Mouse (Mus musculus): ENCODE results near the gene Tie1.

The Tie1 gene

GRCm38 (mm10) chr4:118472687-118473086, 17.2 kb downstream of the Tie1 start:
- DNase-seq, result no peak

GRCm38 (mm10) chr4:118471281-118471680, 18.6 kb downstream of the Tie1 start:
- DNase-seq, result no peak

GRCm38 (mm10) chr4:118465697-118466163, 24.1 kb downstream of the Tie1 start:
- no peak for DNase-seq

DNA sequence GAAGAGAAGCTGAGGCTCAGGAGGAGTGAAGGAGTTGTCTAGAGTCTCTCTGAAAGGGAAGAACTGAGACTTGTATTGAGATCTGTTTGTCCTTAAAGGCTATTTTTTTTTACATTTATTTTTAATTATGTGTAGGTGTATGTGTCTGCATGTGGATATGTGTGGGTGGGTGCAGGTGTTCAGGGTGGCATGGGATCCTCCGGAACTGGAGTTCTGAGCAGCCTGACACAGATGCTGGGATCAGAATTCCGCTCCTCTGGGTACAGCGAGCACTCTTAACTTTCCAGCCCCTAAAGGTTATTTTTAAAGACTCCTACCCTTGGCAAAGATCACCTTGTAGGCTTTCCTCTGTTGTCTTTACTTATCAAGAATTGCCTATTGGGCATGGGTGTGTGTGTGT, 24.9 kb downstream of the Tie1 start:
- no peak for DNase-seq

DNA sequence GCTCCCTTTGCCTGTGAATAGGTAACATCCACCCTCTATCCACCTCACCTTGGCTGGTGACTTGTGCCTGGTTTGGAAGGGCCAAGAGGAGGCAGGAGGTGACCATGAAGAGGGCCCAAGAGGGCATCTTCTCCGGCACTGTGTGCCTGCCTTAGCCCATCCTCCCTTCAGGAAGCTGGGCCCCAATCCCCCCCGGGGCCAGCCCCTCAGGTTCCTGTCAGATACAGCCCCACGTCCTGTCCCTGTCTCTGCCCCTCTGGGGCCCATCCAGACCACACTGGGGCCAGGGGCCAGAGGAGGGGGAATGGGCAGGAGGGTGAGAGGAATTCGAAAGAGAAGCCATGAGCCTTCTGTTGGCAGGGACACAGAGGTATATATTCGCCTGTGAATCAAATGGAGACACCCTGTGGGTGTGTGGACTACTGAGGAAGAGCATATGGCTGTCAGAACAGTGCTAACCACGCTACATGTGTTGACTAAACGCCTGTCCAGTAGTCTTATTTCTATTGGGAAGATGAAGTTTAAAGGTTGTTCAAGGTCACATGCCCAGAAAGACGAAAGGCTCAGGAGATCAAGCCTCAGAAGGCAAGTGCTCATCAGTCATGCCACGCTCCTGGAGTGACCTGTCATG, 32.4 kb downstream of the Tie1 start, which contains the start of gene Mpl:
Gene Mpl, minus strand, starts transcription at position 169 of the 631 bp plus-strand sequence.
- DNase-seq, result no peak

- DNase-seq, result peak; percentile 24
Measured at GRCm38 (mm10) chr4:118446415-118447153, 43.3 kb downstream of the Tie1 start.

DNA sequence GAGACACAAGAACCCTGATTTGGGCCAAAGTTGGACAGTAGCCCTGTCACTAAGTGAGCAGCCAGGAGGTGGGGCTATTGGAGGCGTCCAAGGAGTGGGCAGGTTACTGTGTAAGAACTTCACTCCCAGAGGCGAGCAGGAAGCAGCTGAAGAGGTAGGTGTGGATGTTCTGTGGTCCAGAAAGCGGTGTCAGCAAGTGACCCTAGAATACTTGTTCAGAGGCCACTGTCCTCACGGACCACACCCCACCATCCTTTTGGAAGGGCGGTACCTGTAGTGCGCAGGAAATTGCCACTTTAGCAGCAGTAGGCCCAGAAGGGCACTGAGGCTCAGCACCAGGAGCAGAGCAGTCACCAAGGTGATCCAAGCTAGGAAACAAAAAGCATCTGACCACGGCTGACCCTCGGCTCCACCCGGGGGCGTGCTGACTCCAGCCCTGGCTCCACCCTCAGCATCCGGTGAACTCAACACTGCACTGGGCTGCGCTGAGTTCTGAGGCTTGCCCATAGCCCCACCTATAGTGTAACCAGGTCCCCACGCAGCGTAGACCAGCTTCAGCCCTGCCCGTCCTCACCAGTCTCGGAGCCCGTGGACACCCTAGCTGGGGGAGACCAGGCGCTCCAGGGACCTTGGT, 44.0 kb downstream of the Tie1 start:
- DNase-seq, result peak; percentile 26

- DNase-seq, result no peak
Measured at GRCm38 (mm10) chr4:118445088-118445487, 44.8 kb downstream of the Tie1 start.

- DNase-seq, result no peak
Measured at GRCm38 (mm10) chr4:118437829-118438253, 52.0 kb downstream of the Tie1 start.

- peak; percentile 85 for DNase-seq
Measured at GRCm38 (mm10) chr4:118436820-118437603, 52.8 kb downstream of the Tie1 start, which contains the start of gene Cdc20. TSS of gene Cdc20 (minus strand) at chr4:118437352.

DNA sequence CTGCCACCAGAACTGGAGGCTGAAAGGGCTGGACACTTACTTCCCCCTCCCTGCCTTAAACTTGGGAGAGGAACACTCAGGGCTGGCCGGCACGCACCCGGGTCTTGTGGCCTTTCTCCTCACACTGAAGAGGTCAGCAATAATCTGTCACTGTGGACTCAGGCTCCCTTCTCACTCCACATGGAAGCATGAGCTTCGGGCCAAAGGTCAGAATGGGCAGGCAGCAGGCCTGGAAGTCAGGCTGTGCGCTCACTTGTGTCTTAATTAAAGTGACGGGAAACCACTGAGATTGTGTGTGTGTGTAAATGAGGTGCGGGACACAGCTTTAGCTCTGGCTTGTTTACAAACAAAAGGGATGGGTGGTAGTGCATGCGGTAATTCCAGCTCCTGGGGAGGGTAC, 57.5 kb downstream of the Tie1 start:
- DNase-seq, result no peak

- DNase-seq, result no peak
Measured at GRCm38 (mm10) chr4:118429215-118429895, 60.5 kb downstream of the Tie1 start.

- no peak for DNase-seq
Measured at GRCm38 (mm10) chr4:118428531-118429214, 61.2 kb downstream of the Tie1 start.

- peak; percentile 73 for DNase-seq
Measured at GRCm38 (mm10) chr4:118427768-118428451, 62.0 kb downstream of the Tie1 start, which contains the start of gene Elovl1. TSS of gene Elovl1 (plus strand) at chr4:118428093.

DNA sequence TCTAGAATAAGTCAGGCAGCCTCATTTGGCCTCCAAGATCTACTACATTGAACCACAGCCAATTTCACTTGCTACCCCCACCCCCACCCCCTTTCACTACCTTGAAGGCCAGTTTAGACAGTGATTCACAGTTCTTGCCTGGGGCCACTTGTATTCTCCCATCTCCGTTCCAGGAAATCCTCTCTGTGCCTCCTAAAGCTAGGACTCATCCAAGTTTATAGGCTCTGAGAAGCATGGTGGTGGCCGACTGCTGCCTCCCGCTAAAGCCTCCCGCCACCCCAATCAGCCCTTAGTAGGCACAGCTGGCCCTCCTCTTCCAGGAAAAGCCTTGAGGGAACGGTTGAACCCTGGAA, 62.5 kb downstream of the Tie1 start:
- DNase-seq, result no peak

GRCm38 (mm10) chr4:118425374-118425773, 64.5 kb downstream of the Tie1 start:
- no peak for DNase-seq

GRCm38 (mm10) chr4:118424541-118425160, 65.2 kb downstream of the Tie1 start:
- DNase-seq, result no peak

- DNase-seq, result no peak
Measured at GRCm38 (mm10) chr4:118421384-118421783, 68.5 kb downstream of the Tie1 start.

All from right cerebral cortex, postnatal 4 days (tissue).